Mouse (Mus musculus): ENCODE results near the gene Nbas. TPM values are rescaled to one million over a fixed set of nuclear protein-coding genes. Genes with fewer than 3 reads are reported as not detected.

Gene Nbas
- polyA plus RNA-seq, 1 experiment from 2014 or later: 11.4 TPM

DNA sequence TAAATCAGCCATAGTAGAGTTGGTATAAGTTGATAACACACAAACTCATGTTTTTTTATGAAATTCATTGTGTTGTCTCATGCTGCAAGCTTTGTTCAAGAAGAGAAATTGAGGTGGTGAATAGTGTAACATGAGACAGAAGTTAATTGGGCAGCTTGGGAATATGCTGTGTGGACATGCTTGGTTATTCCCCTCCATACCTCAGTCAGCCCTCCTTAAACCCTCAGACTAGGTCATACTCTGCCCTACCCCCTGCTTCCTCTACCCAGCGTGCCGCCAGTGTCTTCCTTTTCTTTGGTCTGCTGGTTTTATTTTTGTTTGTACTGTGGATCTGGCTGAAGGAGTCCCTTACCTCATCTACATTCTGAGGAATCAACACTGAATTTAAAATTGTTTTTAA lies 22.5 kb downstream of the Nbas start:
- Histone ChIP-seq H3K9me3 (replicated peaks; ENCODE audit: control insufficient read depth, low read length) (no peaks in the 10 kb centered on the region), H3K4me1 (ENCODE audit: control insufficient read depth, insufficient read depth, low read length) (no peaks in the 10 kb centered on the region), H3K9ac (ENCODE audit: low read depth, low read length) (no peak overlapping the region), H3K4me3 (ENCODE audit: low read depth, low read length) (no peak overlapping the region), H3K4me2 (no peak overlapping the region), H3K27me3 (ENCODE audit: control insufficient read depth, insufficient read depth, low read length) (no peaks in the 10 kb centered on the region), H3K27ac (ENCODE audit: low read depth, low read length) (no peak overlapping the region), H3K36me3 (ENCODE audit: control insufficient read depth, insufficient read depth, low read length) (no peaks in the 10 kb centered on the region)
- WGBS (ENCODE audit: insufficient replicate concordance): 80% methylated on average over 2 of the region's 2 CpGs
- no peak for ATAC-seq (replicated peaks; ENCODE audit: insufficient number of reproducible peaks, low FRiP score, low TSS enrichment)

DNA sequence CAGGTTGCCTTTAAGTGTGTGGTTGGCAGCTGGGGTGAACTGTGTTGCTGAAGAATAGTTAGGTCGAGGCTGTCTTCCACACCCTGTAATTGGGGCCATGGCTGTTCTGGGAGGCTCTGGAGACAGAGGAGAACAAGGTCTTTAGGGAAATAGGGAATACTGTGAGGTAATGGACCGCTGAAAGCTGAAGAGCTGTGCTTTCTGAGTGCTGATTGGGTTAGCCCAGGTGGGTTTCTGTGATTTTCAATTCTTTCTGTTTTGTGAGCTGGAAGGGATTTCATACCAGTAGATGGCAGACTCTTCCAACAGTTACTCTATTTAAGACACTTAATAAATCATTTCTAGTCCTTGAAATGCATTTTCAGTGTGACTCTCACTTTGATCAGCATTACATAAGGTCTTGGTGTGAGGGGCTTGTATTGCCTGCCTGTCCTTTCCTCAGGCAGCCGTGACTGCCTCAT lies 24.5 kb downstream of the Nbas start:
- no peaks in the 10 kb centered on the region; the same call in 1 of the 2 replicates for H3K36me3 ChIP-seq (ENCODE audit: control insufficient read depth, insufficient read depth, low read length)
- no peak for ATAC-seq (replicated peaks; ENCODE audit: insufficient number of reproducible peaks, low FRiP score, low TSS enrichment)

GRCm38 (mm10) chr12:13303037-13303436 lies 34.1 kb downstream of the Nbas start:
- H3K4me3 ChIP-seq (ENCODE audit: low read depth, low read length): no peak overlapping the region
- no peak for ATAC-seq (replicated peaks; ENCODE audit: insufficient number of reproducible peaks, low FRiP score, low TSS enrichment)
- H3K9ac ChIP-seq (ENCODE audit: low read depth, low read length): no peak overlapping the region
- 0 out of 2 replicates have a peak, but pooled peaks cover 2% of the 10 kb centered on the region for H3K36me3 ChIP-seq (ENCODE audit: control insufficient read depth, insufficient read depth, low read length)
- 78% methylated on average over 3 of the region's 3 CpGs for WGBS (ENCODE audit: insufficient replicate concordance)
- no peak overlapping the region for H3K27ac ChIP-seq (ENCODE audit: low read depth, low read length)
- no peaks in the 10 kb centered on the region for H3K27me3 ChIP-seq (ENCODE audit: control insufficient read depth, insufficient read depth, low read length)
- no peak overlapping the region for H3K4me2 ChIP-seq
- H3K4me1 ChIP-seq (ENCODE audit: control insufficient read depth, insufficient read depth, low read length): no peaks in the 10 kb centered on the region
- no peaks in the 10 kb centered on the region for H3K9me3 ChIP-seq (replicated peaks; ENCODE audit: control insufficient read depth, low read length)

More for the DNA sequence above, 24.5 kb downstream of the Nbas start:
- H3K27ac ChIP-seq (ENCODE audit: low read depth, low read length): no peak overlapping the region
- H3K4me3 ChIP-seq (ENCODE audit: low read depth, low read length): no peak overlapping the region
- no peak overlapping the region for H3K9ac ChIP-seq (ENCODE audit: low read depth, low read length)
- 70% methylated on average over 3 of the region's 3 CpGs for WGBS (ENCODE audit: insufficient replicate concordance)
- no peak overlapping the region for H3K4me2 ChIP-seq
- H3K4me1 ChIP-seq (ENCODE audit: control insufficient read depth, insufficient read depth, low read length): no peaks in the 10 kb centered on the region
- H3K9me3 ChIP-seq (replicated peaks; ENCODE audit: control insufficient read depth, low read length): no peaks in the 10 kb centered on the region
- H3K27me3 ChIP-seq (ENCODE audit: control insufficient read depth, insufficient read depth, low read length): no peaks in the 10 kb centered on the region

GRCm38 (mm10) chr12:13313966-13314365 lies 45.0 kb downstream of the Nbas start:
- no peak overlapping the region for H3K9ac ChIP-seq (ENCODE audit: low read depth, low read length)
- ATAC-seq (replicated peaks; ENCODE audit: insufficient number of reproducible peaks, low FRiP score, low TSS enrichment): no peak
- WGBS (ENCODE audit: insufficient replicate concordance): 96% methylated on average over 2 of the region's 2 CpGs

GRCm38 (mm10) chr12:13314384-13314783 lies 45.5 kb downstream of the Nbas start:
- no peak for ATAC-seq (replicated peaks; ENCODE audit: insufficient number of reproducible peaks, low FRiP score, low TSS enrichment)
- 86% methylated on average over 3 of the region's 3 CpGs for WGBS (ENCODE audit: insufficient replicate concordance)
- no peaks in the 10 kb centered on the region for H3K9me3 ChIP-seq (replicated peaks; ENCODE audit: control insufficient read depth, low read length)
- no peak overlapping the region for H3K27ac ChIP-seq (ENCODE audit: low read depth, low read length)
- H3K36me3 ChIP-seq (ENCODE audit: control insufficient read depth, insufficient read depth, low read length): peaks cover 3% of the 10 kb centered on the region; the same call in 1 of the 2 replicates
- no peak overlapping the region for H3K9ac ChIP-seq (ENCODE audit: low read depth, low read length)
- no peak overlapping the region for H3K4me3 ChIP-seq (ENCODE audit: low read depth, low read length)
- H3K27me3 ChIP-seq (ENCODE audit: control insufficient read depth, insufficient read depth, low read length): no peaks in the 10 kb centered on the region
- no peaks in the 10 kb centered on the region for H3K4me1 ChIP-seq (ENCODE audit: control insufficient read depth, insufficient read depth, low read length)
- H3K4me2 ChIP-seq: no peak overlapping the region

More at GRCm38 (mm10) chr12:13313966-13314365, 45.0 kb downstream of the Nbas start:
- no peak overlapping the region for H3K27ac ChIP-seq (ENCODE audit: low read depth, low read length)
- H3K4me1 ChIP-seq (ENCODE audit: control insufficient read depth, insufficient read depth, low read length): no peaks in the 10 kb centered on the region
- H3K27me3 ChIP-seq (ENCODE audit: control insufficient read depth, insufficient read depth, low read length): no peaks in the 10 kb centered on the region
- no peak overlapping the region for H3K4me2 ChIP-seq
- peaks cover 3% of the 10 kb centered on the region; the same call in 1 of the 2 replicates for H3K36me3 ChIP-seq (ENCODE audit: control insufficient read depth, insufficient read depth, low read length)
- no peaks in the 10 kb centered on the region for H3K9me3 ChIP-seq (replicated peaks; ENCODE audit: control insufficient read depth, low read length)
- no peak overlapping the region for H3K4me3 ChIP-seq (ENCODE audit: low read depth, low read length)

DNA sequence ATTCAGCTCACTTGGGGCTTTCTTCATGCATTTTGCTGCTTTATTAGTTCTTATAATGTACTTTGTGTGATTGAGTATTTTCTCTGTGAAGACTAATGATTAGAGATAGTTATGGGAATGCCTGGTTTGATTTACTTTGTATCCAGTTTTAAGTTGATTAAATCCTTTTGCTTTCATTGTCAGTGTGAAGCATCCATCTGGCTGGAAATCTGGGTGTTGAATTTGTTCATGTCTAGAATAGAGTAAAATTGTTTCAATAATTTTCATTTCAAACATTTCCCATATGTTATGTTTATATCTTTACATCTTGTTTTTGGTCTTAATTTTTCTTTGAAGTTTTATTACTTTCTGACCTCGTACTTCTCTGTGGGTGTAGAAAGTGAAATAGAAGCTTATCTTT lies 46.1 kb downstream of the Nbas start:
- Histone ChIP-seq H3K4me2 (no peak overlapping the region), H3K27me3 (ENCODE audit: control insufficient read depth, insufficient read depth, low read length) (no peaks in the 10 kb centered on the region), H3K4me3 (ENCODE audit: low read depth, low read length) (no peak overlapping the region), H3K27ac (ENCODE audit: low read depth, low read length) (no peak overlapping the region), H3K4me1 (ENCODE audit: control insufficient read depth, insufficient read depth, low read length) (no peaks in the 10 kb centered on the region), H3K9ac (ENCODE audit: low read depth, low read length) (no peak overlapping the region), H3K36me3 (ENCODE audit: control insufficient read depth, insufficient read depth, low read length) (peaks cover 1% of the 10 kb centered on the region; the same call in 1 of the 2 replicates), H3K9me3 (replicated peaks; ENCODE audit: control insufficient read depth, low read length) (no peaks in the 10 kb centered on the region)
- ATAC-seq (replicated peaks; ENCODE audit: insufficient number of reproducible peaks, low FRiP score, low TSS enrichment): no peak
- 92% methylated on average over 1 of the region's 1 CpGs for WGBS (ENCODE audit: insufficient replicate concordance)

DNA sequence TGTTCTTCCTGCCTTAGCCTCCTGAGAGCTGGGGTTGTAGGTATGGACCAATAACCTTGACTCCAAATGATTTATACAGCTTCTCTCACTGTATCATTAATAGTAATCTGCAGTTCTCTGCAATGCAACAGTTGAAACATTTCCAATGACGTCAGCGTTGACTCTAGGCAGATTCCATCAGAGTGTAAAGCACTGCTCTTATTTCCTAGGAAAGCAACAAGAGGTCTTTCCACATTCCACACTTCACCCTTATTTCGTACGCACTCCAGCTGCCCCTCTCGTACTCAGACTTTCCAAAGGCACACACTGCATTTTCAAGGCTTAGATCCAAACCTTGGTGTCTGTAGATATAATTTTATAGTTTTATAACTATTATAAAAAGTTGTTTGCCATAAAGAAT lies 73.6 kb downstream of the Nbas start:
- WGBS (ENCODE audit: insufficient replicate concordance): 76% methylated on average over 5 of the region's 5 CpGs
- no peak overlapping the region for H3K27ac ChIP-seq (ENCODE audit: low read depth, low read length)

GRCm38 (mm10) chr12:13356201-13356600 lies 87.3 kb downstream of the Nbas start:
- H3K36me3 ChIP-seq (ENCODE audit: control insufficient read depth, insufficient read depth, low read length): no peaks in the 10 kb centered on the region
- no peak for ATAC-seq (replicated peaks; ENCODE audit: insufficient number of reproducible peaks, low FRiP score, low TSS enrichment)
- 91% methylated on average over 10 of the region's 10 CpGs for WGBS (ENCODE audit: insufficient replicate concordance)
- no peak overlapping the region for H3K4me3 ChIP-seq (ENCODE audit: low read depth, low read length)
- H3K4me2 ChIP-seq: no peak overlapping the region
- no peaks in the 10 kb centered on the region for H3K4me1 ChIP-seq (ENCODE audit: control insufficient read depth, insufficient read depth, low read length)
- no peak overlapping the region for H3K9ac ChIP-seq (ENCODE audit: low read depth, low read length)
- no peak overlapping the region for H3K27ac ChIP-seq (ENCODE audit: low read depth, low read length)
- no peaks in the 10 kb centered on the region for H3K27me3 ChIP-seq (ENCODE audit: control insufficient read depth, insufficient read depth, low read length)
- no peaks in the 10 kb centered on the region for H3K9me3 ChIP-seq (replicated peaks; ENCODE audit: control insufficient read depth, low read length)

More for the DNA sequence above, 73.6 kb downstream of the Nbas start:
- H3K4me3 ChIP-seq (ENCODE audit: low read depth, low read length): no peak overlapping the region
- no peak for ATAC-seq (replicated peaks; ENCODE audit: insufficient number of reproducible peaks, low FRiP score, low TSS enrichment)
- H3K9me3 ChIP-seq (replicated peaks; ENCODE audit: control insufficient read depth, low read length): no peaks in the 10 kb centered on the region
- H3K4me2 ChIP-seq: no peak overlapping the region
- no peaks in the 10 kb centered on the region for H3K27me3 ChIP-seq (ENCODE audit: control insufficient read depth, insufficient read depth, low read length)
- H3K4me1 ChIP-seq (ENCODE audit: control insufficient read depth, insufficient read depth, low read length): no peaks in the 10 kb centered on the region
- no peaks in the 10 kb centered on the region for H3K36me3 ChIP-seq (ENCODE audit: control insufficient read depth, insufficient read depth, low read length)
- no peak overlapping the region for H3K9ac ChIP-seq (ENCODE audit: low read depth, low read length)

- Histone ChIP-seq H3K4me3 (ENCODE audit: low read depth, low read length) (no peak overlapping the region), H3K36me3 (ENCODE audit: control insufficient read depth, insufficient read depth, low read length) (no peaks in the 10 kb centered on the region), H3K27ac (ENCODE audit: low read depth, low read length) (no peak overlapping the region), H3K9me3 (replicated peaks; ENCODE audit: control insufficient read depth, low read length) (no peaks in the 10 kb centered on the region), H3K9ac (ENCODE audit: low read depth, low read length) (no peak overlapping the region), H3K4me2 (no peak overlapping the region), H3K4me1 (ENCODE audit: control insufficient read depth, insufficient read depth, low read length) (no peaks in the 10 kb centered on the region), H3K27me3 (ENCODE audit: control insufficient read depth, insufficient read depth, low read length) (no peaks in the 10 kb centered on the region)
- 83% methylated on average over 7 of the region's 7 CpGs for WGBS (ENCODE audit: insufficient replicate concordance)
- no peak for ATAC-seq (replicated peaks; ENCODE audit: insufficient number of reproducible peaks, low FRiP score, low TSS enrichment)
These were observed 87.8 kb downstream of the Nbas start for GRCm38 (mm10) chr12:13356769-13357168.
